Mouse (Mus musculus): ENCODE data around the gene Adam33. TPM values are rescaled to one million over a fixed set of nuclear protein-coding genes. Genes with fewer than 3 reads are reported as not detected.

Adam33 gene
- polyA plus RNA-seq, 1 experiment from 2014 or later = 0.81 TPM

DNA sequence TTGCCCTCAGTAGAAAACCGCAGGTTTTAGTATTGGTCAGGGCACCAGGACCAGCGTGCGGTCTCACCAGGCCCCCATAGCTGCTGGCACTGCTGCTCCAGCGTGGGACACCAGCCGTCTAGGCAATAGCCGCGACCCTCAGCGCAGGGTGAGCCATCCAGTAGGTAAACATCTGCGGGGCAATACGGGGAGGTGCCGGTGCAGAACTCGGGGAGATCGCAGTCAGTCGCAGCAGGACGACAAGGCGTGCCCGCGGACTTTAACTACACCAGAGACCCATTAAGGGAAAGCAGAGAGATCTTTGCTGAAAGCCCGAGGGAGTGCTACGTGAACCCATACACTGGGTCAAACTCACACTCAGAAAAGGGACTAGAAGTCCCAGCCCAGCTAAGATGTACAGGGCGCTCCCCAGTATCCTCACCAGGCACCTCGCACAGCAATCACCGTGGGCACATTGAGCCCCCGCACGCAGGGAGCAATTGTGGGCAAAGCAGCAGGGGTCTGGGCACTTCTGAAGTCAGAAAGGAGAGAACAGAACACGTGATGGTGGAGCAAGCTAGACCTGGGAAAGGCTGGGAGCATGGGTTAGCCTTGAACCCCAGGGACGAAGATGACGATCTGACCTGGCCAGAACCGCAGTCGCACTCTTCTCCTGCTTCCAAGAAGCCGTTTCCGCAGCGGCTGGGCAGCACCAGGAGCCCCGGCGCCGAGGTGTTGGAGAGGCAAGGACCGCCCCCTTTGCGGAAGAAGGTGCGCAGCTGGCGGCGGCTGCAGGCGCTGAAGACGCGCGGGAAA lies 9.6 kb downstream of the Adam33 start:
- ATAC-seq (ENCODE audit: low read depth) = no peak
- peaks cover 50% of the 10 kb centered on the region for H3K27me3 ChIP-seq (ENCODE audit: control insufficient read depth, insufficient read depth, low read depth, low read length)
- no peak overlapping the region for H3K27ac ChIP-seq (ENCODE audit: low read length)
- no peaks in the 10 kb centered on the region for H3K36me3 ChIP-seq (ENCODE audit: control insufficient read depth, insufficient read depth)
- H3K4me1 ChIP-seq (ENCODE audit: control insufficient read depth, low read depth, low read length) = peaks cover 9% of the 10 kb centered on the region
- no peak overlapping the region for H3K9ac ChIP-seq (ENCODE audit: low read depth, low read length)
- no peak overlapping the region for H3K4me3 ChIP-seq (ENCODE audit: low read depth, low read length)
- H3K9me3 ChIP-seq (replicated peaks; ENCODE audit: control insufficient read depth, low read length) = no peaks in the 10 kb centered on the region
- WGBS (ENCODE audit: insufficient replicate concordance) = 2% methylated on average over 45 of the region's 45 CpGs
- no peak overlapping the region for H3K4me2 ChIP-seq (ENCODE audit: low read depth, low read length)

GRCm38 (mm10) chr2:131052862-131053418 lies 10.7 kb downstream of the Adam33 start:
- WGBS (ENCODE audit: insufficient replicate concordance) = 47% methylated on average over 6 of the region's 6 CpGs
- H3K4me2 ChIP-seq (ENCODE audit: low read depth, low read length) = no peak overlapping the region
- no peak for ATAC-seq (ENCODE audit: low read depth)
- H3K9ac ChIP-seq (ENCODE audit: low read depth, low read length) = no peak overlapping the region
- peaks cover 9% of the 10 kb centered on the region for H3K4me1 ChIP-seq (ENCODE audit: control insufficient read depth, low read depth, low read length)
- peaks cover 50% of the 10 kb centered on the region for H3K27me3 ChIP-seq (ENCODE audit: control insufficient read depth, insufficient read depth, low read depth, low read length)
- no peaks in the 10 kb centered on the region for H3K9me3 ChIP-seq (replicated peaks; ENCODE audit: control insufficient read depth, low read length)
- H3K4me3 ChIP-seq (ENCODE audit: low read depth, low read length) = no peak overlapping the region
- no peak overlapping the region for H3K27ac ChIP-seq (ENCODE audit: low read length)
- H3K36me3 ChIP-seq (ENCODE audit: control insufficient read depth, insufficient read depth) = no peaks in the 10 kb centered on the region

- Histone ChIP-seq H3K4me1 (ENCODE audit: control insufficient read depth, low read depth, low read length) (peaks cover 9% of the 10 kb centered on the region), H3K27ac (ENCODE audit: low read length) (no peak overlapping the region), H3K4me2 (ENCODE audit: low read depth, low read length) (no peak overlapping the region), H3K9ac (ENCODE audit: low read depth, low read length) (no peak overlapping the region), H3K9me3 (replicated peaks; ENCODE audit: control insufficient read depth, low read length) (no peaks in the 10 kb centered on the region), H3K36me3 (ENCODE audit: control insufficient read depth, insufficient read depth) (no peaks in the 10 kb centered on the region), H3K27me3 (ENCODE audit: control insufficient read depth, insufficient read depth, low read depth, low read length) (peaks cover 50% of the 10 kb centered on the region), H3K4me3 (ENCODE audit: low read depth, low read length) (no peak overlapping the region)
- peak; percentile 65 for ATAC-seq (ENCODE audit: low read depth)
- WGBS (ENCODE audit: insufficient replicate concordance) = 43% methylated on average over 5 of the region's 5 CpGs
These were observed 11.6 kb downstream of the Adam33 start for GRCm38 (mm10) chr2:131052043-131052442.

- 45% methylated on average over 2 of the region's 2 CpGs for WGBS (ENCODE audit: insufficient replicate concordance)
- peaks cover 24% of the 10 kb centered on the region for H3K27me3 ChIP-seq (ENCODE audit: control insufficient read depth, insufficient read depth, low read depth, low read length)
- ATAC-seq (ENCODE audit: low read depth) = no peak
These were observed 17.6 kb downstream of the Adam33 start for GRCm38 (mm10) chr2:131046025-131046424.

DNA sequence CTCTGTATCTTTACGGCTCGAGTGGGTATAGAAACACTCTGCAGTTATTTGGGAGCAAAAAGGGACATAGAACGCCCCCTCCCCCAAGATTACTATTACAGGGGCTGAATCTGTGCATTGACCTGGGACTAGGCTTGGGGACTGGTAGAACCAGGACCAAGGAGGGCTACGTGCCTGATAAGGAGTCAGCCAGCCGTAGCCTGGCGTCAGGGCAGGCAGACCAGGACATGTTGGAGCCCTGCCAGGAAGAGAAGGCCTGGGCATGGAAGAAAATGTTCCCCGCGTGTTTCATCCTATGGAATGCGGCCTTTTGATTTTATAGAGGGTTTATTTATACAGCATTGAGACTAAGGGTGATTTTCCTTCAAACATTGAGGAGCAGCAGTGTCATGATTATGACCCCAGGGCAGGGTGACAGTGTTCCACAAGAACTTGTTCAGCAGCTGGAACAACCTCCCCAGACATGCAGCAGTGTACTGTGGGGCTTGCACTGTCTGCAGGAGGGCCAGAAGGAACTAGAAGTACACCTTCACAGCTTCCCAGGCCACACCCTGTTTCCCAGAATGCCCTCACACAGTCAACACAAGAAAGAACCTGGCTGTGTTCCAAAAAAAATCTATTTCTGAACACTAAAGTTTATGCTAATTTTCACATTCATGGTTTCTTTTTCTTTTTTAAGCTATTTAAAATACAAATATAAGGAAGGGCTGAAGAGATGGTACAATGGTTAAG lies 18.5 kb downstream of the Adam33 start:
- no peak for ATAC-seq (ENCODE audit: low read depth)
- H3K4me3 ChIP-seq (ENCODE audit: low read depth, low read length) = no peak overlapping the region
- no peak overlapping the region for H3K27ac ChIP-seq (ENCODE audit: low read length)
- WGBS (ENCODE audit: insufficient replicate concordance) = 67% methylated on average over 9 of the region's 9 CpGs
- no peaks in the 10 kb centered on the region for H3K36me3 ChIP-seq (ENCODE audit: control insufficient read depth, insufficient read depth)
- H3K9ac ChIP-seq (ENCODE audit: low read depth, low read length) = no peak overlapping the region
- no peaks in the 10 kb centered on the region; the same call in 1 of the 2 replicates for H3K4me1 ChIP-seq (ENCODE audit: control insufficient read depth, low read depth, low read length)
- H3K27me3 ChIP-seq (ENCODE audit: control insufficient read depth, insufficient read depth, low read depth, low read length) = peaks cover 32% of the 10 kb centered on the region
- H3K4me2 ChIP-seq (ENCODE audit: low read depth, low read length) = no peak overlapping the region
- H3K9me3 ChIP-seq (replicated peaks; ENCODE audit: control insufficient read depth, low read length) = no peaks in the 10 kb centered on the region

More at GRCm38 (mm10) chr2:131046025-131046424, 17.6 kb downstream of the Adam33 start:
- Histone ChIP-seq H3K36me3 (ENCODE audit: control insufficient read depth, insufficient read depth) (no peaks in the 10 kb centered on the region), H3K4me1 (ENCODE audit: control insufficient read depth, low read depth, low read length) (no peaks in the 10 kb centered on the region; the same call in 1 of the 2 replicates), H3K4me3 (ENCODE audit: low read depth, low read length) (no peak overlapping the region), H3K9me3 (replicated peaks; ENCODE audit: control insufficient read depth, low read length) (no peaks in the 10 kb centered on the region), H3K9ac (ENCODE audit: low read depth, low read length) (no peak overlapping the region), H3K27ac (ENCODE audit: low read length) (no peak overlapping the region), H3K4me2 (ENCODE audit: low read depth, low read length) (no peak overlapping the region)

DNA sequence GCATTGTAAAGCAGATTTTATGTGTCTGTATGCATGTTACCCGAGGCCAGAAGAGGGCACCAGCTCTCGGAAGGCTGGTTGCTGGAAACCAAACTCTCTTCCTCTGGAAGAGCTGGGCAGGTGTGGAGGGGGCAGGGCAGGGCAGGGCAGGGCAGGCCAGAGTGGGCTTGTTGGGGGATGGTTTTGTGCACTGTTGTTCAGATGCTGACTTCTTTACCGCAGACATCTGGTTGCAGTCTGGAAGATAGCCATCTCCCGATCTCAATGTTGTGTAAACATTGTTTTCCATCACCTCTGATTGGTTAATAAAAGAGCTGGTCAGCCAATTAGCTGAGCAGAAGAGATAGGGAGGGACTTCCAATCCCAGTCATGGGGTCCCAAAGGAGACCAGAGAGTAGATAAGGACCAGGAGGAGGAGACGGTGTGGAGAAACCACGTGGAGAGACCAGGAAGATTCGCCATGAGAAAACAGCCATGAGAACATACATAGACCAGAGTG lies 19.2 kb downstream of the Adam33 start:
- Histone ChIP-seq H3K36me3 (ENCODE audit: control insufficient read depth, insufficient read depth) (no peaks in the 10 kb centered on the region), H3K4me3 (ENCODE audit: low read depth, low read length) (no peak overlapping the region), H3K4me1 (ENCODE audit: control insufficient read depth, low read depth, low read length) (no peaks in the 10 kb centered on the region; the same call in 1 of the 2 replicates), H3K27ac (ENCODE audit: low read length) (no peak overlapping the region), H3K9ac (ENCODE audit: low read depth, low read length) (no peak overlapping the region), H3K27me3 (ENCODE audit: control insufficient read depth, insufficient read depth, low read depth, low read length) (peaks cover 40% of the 10 kb centered on the region), H3K4me2 (ENCODE audit: low read depth, low read length) (no peak overlapping the region), H3K9me3 (replicated peaks; ENCODE audit: control insufficient read depth, low read length) (no peaks in the 10 kb centered on the region)
- WGBS (ENCODE audit: insufficient replicate concordance) = 17% methylated on average over 7 of the region's 7 CpGs
- ATAC-seq (ENCODE audit: low read depth) = no peak

- H3K27me3 ChIP-seq (ENCODE audit: control insufficient read depth, insufficient read depth, low read depth, low read length) = peaks cover 49% of the 10 kb centered on the region
- no peak for ATAC-seq (ENCODE audit: low read depth)
- H3K9ac ChIP-seq (ENCODE audit: low read depth, low read length) = no peak within 1 kb of the TSS
- no peaks in the 10 kb centered on the region for H3K9me3 ChIP-seq (replicated peaks; ENCODE audit: control insufficient read depth, low read length)
- H3K4me2 ChIP-seq (ENCODE audit: low read depth, low read length) = no peak within 1 kb of the TSS
- no peaks in the 10 kb centered on the region; the same call in 1 of the 2 replicates for H3K4me1 ChIP-seq (ENCODE audit: control insufficient read depth, low read depth, low read length)
- 49% methylated on average over 2 of the region's 2 CpGs for WGBS (ENCODE audit: insufficient replicate concordance)
- no peak within 1 kb of the TSS for H3K4me3 ChIP-seq (ENCODE audit: low read depth, low read length)
- no peaks in the 10 kb centered on the region for H3K36me3 ChIP-seq (ENCODE audit: control insufficient read depth, insufficient read depth)
- no peak within 1 kb of the TSS for H3K27ac ChIP-seq (ENCODE audit: low read length)
These were observed 20.6 kb downstream of the Adam33 start, which contains the start of gene Gfra4 for GRCm38 (mm10) chr2:131042988-131043387. Gene Gfra4, minus strand, starts transcription at chr2:131043088.

GRCm38 (mm10) chr2:131040854-131041825 lies 22.5 kb downstream of the Adam33 start:
- Histone ChIP-seq H3K27ac (ENCODE audit: low read length) (no peak overlapping the region), H3K4me3 (ENCODE audit: low read depth, low read length) (peak overlapping the region; percentile 34), H3K27me3 (ENCODE audit: control insufficient read depth, insufficient read depth, low read depth, low read length) (peaks cover 59% of the 10 kb centered on the region), H3K9ac (ENCODE audit: low read depth, low read length) (no peak overlapping the region), H3K36me3 (ENCODE audit: control insufficient read depth, insufficient read depth) (no peaks in the 10 kb centered on the region), H3K4me2 (ENCODE audit: low read depth, low read length) (peak overlapping the region; percentile 52), H3K4me1 (ENCODE audit: control insufficient read depth, low read depth, low read length) (no peaks in the 10 kb centered on the region; the same call in none of the 2 replicates), H3K9me3 (replicated peaks; ENCODE audit: control insufficient read depth, low read length) (no peaks in the 10 kb centered on the region)
- WGBS (ENCODE audit: insufficient replicate concordance) = 4% methylated on average over 103 of the region's 115 CpGs
- ATAC-seq (ENCODE audit: low read depth) = no peak

Measured in liver, embryonic 16.5 days (tissue).